Mouse (Mus musculus) MEL (cell line): ENCODE data around the gene Rnf220.

Experiments used
- CTCF ChIP-seq, 3 experiments: IDR thresholded peaks in 2 of 3; conservative IDR thresholded peaks in 1 of 3; 2 replicates each; pipeline ENCODE4 v1.5.1; 2011 to 2012; ENCODE audit warnings: low read length in 3 of 3, low read depth in 2 of 3, mild to moderate bottlenecking in 2 of 3, improper control_type of control experiment in 1 of 3, inconsistent platforms in 1 of 3, mixed read lengths in 1 of 3, moderate library complexity in 1 of 3; ENCODE audit not compliant: control insufficient read depth in 1 of 3, insufficient read depth in 1 of 3, poor library complexity in 1 of 3, severe bottlenecking in 1 of 3
- EP300 ChIP-seq, 2 experiments: IDR thresholded peaks; 2 replicates each; pipeline ENCODE4 v1.6.1; 2011; ENCODE audit warnings: improper control_type of control experiment in 2 of 2, low read length in 2 of 2, low read depth in 1 of 2, mild to moderate bottlenecking in 1 of 2
- MAZ ChIP-seq: IDR thresholded peaks from 2 replicates; pipeline ENCODE4 v1.6.1; 2012; ENCODE audit warnings: low read depth, mild to moderate bottlenecking, inconsistent platforms, low read length, improper control_type of control experiment
- MXI1 ChIP-seq: IDR thresholded peaks from 2 replicates; pipeline ENCODE4 v1.6.1; 2011; ENCODE audit warnings: mild to moderate bottlenecking, low read depth, low read length, improper control_type of control experiment
- MYC ChIP-seq: IDR thresholded peaks from 2 replicates; pipeline ENCODE4 v1.6.1; 2011; ENCODE audit warnings: low read depth, mild to moderate bottlenecking, low read length, improper control_type of control experiment, moderate library complexity
- POLR2A ChIP-seq, 2 experiments: IDR thresholded peaks; 2 replicates each; pipeline ENCODE4 v1.6.1; 2011 to 2012; ENCODE audit warnings: low read length in 2 of 2, mild to moderate bottlenecking in 2 of 2, control low read depth in 1 of 2, improper control_type of control experiment in 1 of 2, low read depth in 1 of 2, moderate library complexity in 1 of 2; ENCODE audit not compliant: control insufficient read depth in 1 of 2, insufficient read depth in 1 of 2, poor library complexity in 1 of 2
- SMC3 ChIP-seq: IDR thresholded peaks from 2 replicates; pipeline ENCODE4 v1.6.1; 2011; ENCODE audit warnings: low read depth, low read length, improper control_type of control experiment
- ZC3H11A ChIP-seq: IDR thresholded peaks from 2 replicates; pipeline ENCODE4 v1.6.1; 2012; ENCODE audit warnings: low read depth, mild to moderate bottlenecking, inconsistent platforms, low read length, improper control_type of control experiment
- ZKSCAN1 ChIP-seq: IDR thresholded peaks from 2 replicates; pipeline ENCODE4 v1.6.1; 2012; ENCODE audit warnings: low read depth, mild to moderate bottlenecking, inconsistent platforms, low read length, improper control_type of control experiment, moderate library complexity
- ZMIZ1 ChIP-seq: IDR thresholded peaks from 2 replicates; pipeline ENCODE4 v1.6.1; 2012; ENCODE audit warnings: low read depth, mild to moderate bottlenecking, inconsistent platforms, low read length, improper control_type of control experiment, moderate library complexity

DNA sequence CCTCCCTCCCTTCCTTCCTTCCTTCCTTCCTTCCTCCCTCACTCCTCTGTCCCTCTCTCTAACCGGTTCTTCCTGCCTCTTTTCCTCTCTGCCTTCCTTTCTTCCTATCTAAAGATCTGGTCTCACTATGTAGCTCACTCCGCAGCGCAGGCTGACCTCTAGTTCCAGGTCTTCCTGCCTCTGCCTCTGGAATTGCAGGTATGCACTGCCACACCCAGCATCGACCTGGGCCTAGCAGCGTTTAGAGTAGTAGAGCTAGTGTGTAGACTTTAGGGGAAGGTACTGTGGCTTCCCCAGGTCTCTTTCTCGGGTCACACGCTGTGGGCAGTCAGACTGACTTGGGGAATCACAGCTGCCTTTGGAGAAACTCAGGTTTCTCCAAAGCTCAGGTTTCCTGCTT lies 191.4 kb downstream of the Rnf220 start:
- TF ChIP-seq ZC3H11A (no peak), SMC3 (no peak), ZKSCAN1 (no peak), POLR2A (IDR thresholded peaks at IDR 0.05; ENCODE audit: control insufficient read depth in 1 of 2, insufficient read depth in 1 of 2, low read depth in 1 of 2, low read length in 2 of 2, poor library complexity in 1 of 2) (no peak), MAZ (no peak), MYC (no peak), ZMIZ1 (no peak), EP300 (IDR thresholded peaks at IDR 0.05; ENCODE audit: low read depth in 1 of 2, low read length in 2 of 2) (no peak), MXI1 (no peak), CTCF (IDR thresholded peaks at IDR 0.05 in 2 of 3, conservative IDR thresholded peaks at IDR 0.05 in 1 of 3; ENCODE audit: control insufficient read depth in 1 of 3, insufficient read depth in 1 of 3, low read depth in 2 of 3, low read length in 3 of 3, poor library complexity in 1 of 3, severe bottlenecking in 1 of 3) (no peak)
